Mouse (Mus musculus) midbrain, postnatal 0 days (tissue): ENCODE measurements at regions not wholly inside any gene's neighbourhood (a gene's known extent, or its start where the extent isn't known, plus 50 kb on each side); places are given as distances from the start of the nearest gene placed in this dataset.

Experiments
- ATAC-seq: fragments of 200-750 bp; cut with Nextera tagmentation; 2 replicates; pipeline ENCODE4 v1.8.0; 2017; ENCODE audit warnings: moderate number of reproducible peaks, mild to moderate bottlenecking, moderate TSS enrichment, moderate library complexity; ENCODE audit not compliant: low FRiP score
- DNase-seq: peaks from one replicate; pipeline ENCODE4 v3.0.0-alpha.2; 2015; ENCODE audit warnings: low spot score
- H3K27ac ChIP-seq: fragments of 300-500 bp; sonication (generic); 2 replicates; pipeline ENCODE4 v1.5.1; 2014; ENCODE audit warnings: low read depth, mild to moderate bottlenecking, low read length, mixed read lengths
- H3K27me3 ChIP-seq: fragments of 300-500 bp; sonication (generic); 2 replicates; pipeline ENCODE4 v1.6.1; 2014; ENCODE audit warnings: low read length, control low read depth, mixed read lengths; ENCODE audit not compliant: insufficient read depth
- H3K36me3 ChIP-seq: fragments of 300-500 bp; sonication (generic); 2 replicates; pipeline ENCODE4 v1.6.1; 2014; ENCODE audit warnings: low read length, control low read depth, mixed read lengths; ENCODE audit not compliant: insufficient read depth
- H3K4me1 ChIP-seq: fragments of 300-500 bp; sonication (generic); 2 replicates; pipeline ENCODE4 v1.6.1; 2014; ENCODE audit warnings: mild to moderate bottlenecking, control low read depth, antibody characterized with exemption, low read length, mixed read lengths; ENCODE audit not compliant: insufficient read depth
- H3K4me2 ChIP-seq: fragments of 300-500 bp; sonication (generic); 2 replicates; pipeline ENCODE4 v1.6.1; 2014; ENCODE audit warnings: low read depth, mild to moderate bottlenecking, low read length, mixed read lengths; ENCODE audit not compliant: poor library complexity, severe bottlenecking
- H3K4me3 ChIP-seq: fragments of 300-500 bp; sonication (generic); 2 replicates; pipeline ENCODE4 v1.5.1; 2014; ENCODE audit warnings: low read depth, mild to moderate bottlenecking, low read length, moderate library complexity
- H3K9ac ChIP-seq: fragments of 300-500 bp; sonication (generic); replicated peaks from 2 replicates; pipeline ENCODE4 v1.6.1; 2014; ENCODE audit warnings: mild to moderate bottlenecking, low read length, moderate library complexity, mixed read lengths; ENCODE audit not compliant: poor library complexity, severe bottlenecking
- H3K9me3 ChIP-seq: fragments of 300-500 bp; sonication (generic); 2 replicates; pipeline ENCODE4 v1.6.1; 2016; ENCODE audit warnings: low read length, control low read depth
- CTCF ChIP-seq: IDR thresholded peaks from 2 replicates; pipeline ENCODE4 v1.5.1; 2016; ENCODE audit warnings: antibody characterized with exemption, mild to moderate bottlenecking
- WGBS: fragments of 180-500 bp; shearing (Covaris S2); extraction: QIAGEN DNeasy Blood & Tissue Kit; methylation state at CpG from one replicate; pipeline ENCODE4 v1.1.7; 2014; 5-methylcytosine and 5-hydroxymethylcytosine counted together

DNA sequence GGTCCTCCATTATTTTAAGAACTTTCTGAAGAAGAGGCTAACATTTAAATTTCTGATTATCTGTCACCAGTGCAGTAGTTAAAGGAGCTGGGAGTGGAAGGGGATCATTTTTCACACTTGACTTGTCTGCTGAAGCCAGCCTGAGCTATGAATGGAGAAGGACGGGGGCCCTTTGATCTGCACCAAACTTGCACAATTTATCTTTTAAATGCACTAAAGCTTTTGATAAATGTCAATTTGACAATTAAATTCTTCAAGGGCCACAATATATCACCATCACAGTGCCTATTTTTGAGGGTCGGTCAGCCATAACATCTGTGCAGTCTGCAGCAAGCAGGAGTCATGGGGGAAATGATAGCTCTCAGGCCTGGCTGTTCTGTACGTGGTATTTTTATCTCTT lies 99.2 kb upstream of the Efna5 start:
- 26% methylated on average over 3 of the region's 3 CpGs for WGBS
- Histone ChIP-seq H3K27ac (no peak overlapping the region), H3K4me2 (no peak overlapping the region), H3K4me3 (no peak overlapping the region), H3K4me1 (0 out of 2 replicates have a peak, but pooled peaks cover 2% of the 10 kb centered on the region), H3K36me3 (no peaks in the 10 kb centered on the region), H3K9ac (no peak overlapping the region), H3K27me3 (no peaks in the 10 kb centered on the region), H3K9me3 (no peaks in the 10 kb centered on the region)
- no peak for TF ChIP-seq CTCF
- DNase-seq (no peak), ATAC-seq (no peak)

DNA sequence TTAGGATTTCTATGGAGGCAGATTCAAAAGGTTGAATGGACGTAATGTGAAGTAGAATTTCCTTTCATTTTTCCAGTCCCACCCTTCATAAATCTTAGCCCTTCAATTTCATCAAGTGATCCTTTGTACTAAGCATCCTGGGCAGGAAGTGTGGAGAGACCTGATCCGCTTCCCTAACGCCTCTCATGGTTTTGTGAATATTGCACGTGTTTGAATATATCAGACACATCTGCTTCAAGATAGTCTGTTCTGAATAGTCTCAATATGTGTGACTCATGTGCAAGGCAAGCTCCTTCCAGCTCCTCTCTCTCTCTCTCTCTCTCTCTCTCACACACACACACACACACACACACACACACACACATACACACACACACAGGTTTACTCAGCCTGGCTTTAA lies 96.4 kb upstream of the Efna5 start:
- Histone ChIP-seq H3K36me3 (no peaks in the 10 kb centered on the region), H3K27me3 (no peaks in the 10 kb centered on the region), H3K4me2 (no peak overlapping the region), H3K4me1 (0 out of 2 replicates have a peak, but pooled peaks cover 2% of the 10 kb centered on the region), H3K27ac (no peak overlapping the region), H3K9ac (no peak overlapping the region), H3K4me3 (no peak overlapping the region), H3K9me3 (no peaks in the 10 kb centered on the region)
- TF ChIP-seq CTCF = no peak
- WGBS = 62% methylated on average over 4 of the region's 4 CpGs
- DNase-seq (no peak), ATAC-seq (no peak)

DNA sequence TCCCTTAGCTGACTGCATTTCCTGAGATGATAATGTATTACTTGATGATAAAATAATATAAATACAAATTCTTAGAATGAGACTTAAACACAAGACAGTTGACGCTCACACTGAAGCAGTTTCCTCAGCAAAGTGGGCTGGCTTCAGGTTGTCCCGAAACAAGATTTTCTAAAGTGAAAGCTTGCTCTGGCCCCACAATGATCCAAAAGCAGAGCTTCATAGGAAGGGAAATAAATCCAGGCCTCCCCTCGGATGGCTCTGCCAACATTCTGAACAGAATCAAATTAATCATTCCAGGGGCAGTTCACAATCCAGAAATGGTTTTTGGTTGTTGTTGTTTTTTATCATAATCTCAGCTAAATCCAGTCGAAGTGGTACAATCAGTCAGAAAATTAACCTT lies 96.0 kb upstream of the Efna5 start:
- no peak for TF ChIP-seq CTCF
- H3K9ac ChIP-seq = no peak overlapping the region

DNA sequence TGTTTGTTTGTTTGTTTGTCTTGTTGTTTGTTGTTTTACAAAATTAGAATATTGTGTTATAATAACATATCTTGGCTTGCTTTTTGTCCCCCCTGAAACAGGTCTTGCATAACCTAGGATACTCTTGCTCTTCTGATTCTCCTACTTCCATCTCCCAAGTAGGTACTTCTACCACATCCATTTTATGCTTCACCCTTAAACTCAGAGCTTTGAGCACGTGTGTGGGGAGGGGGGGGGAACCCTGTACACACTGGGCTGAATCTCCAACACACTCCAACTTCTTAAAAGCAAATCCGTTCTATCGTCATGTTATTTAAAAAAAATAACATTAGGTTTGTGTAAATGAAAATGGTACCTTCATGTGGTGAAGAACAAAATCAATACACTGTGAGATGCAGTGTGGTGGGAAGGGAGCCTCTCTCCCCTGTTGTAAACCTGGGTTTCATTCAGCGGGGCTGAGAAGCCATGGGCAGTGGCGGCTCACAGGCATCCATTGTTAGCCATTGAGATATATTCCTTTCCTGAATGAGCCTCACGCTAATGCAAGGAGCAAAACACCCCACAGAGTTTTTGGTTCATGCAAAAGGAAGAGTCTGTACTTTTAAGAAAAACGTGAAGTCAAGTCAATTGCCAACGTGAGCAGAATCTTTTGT lies 93.6 kb upstream of the Efna5 start:
- 35% methylated on average over 8 of the region's 8 CpGs for WGBS
- 0 out of 2 replicates have a peak, but pooled peaks cover 2% of the 10 kb centered on the region for H3K4me1 ChIP-seq
- H3K4me3 ChIP-seq = no peak overlapping the region
- DNase-seq (no peak), ATAC-seq (no peak)
- no peaks in the 10 kb centered on the region for H3K36me3 ChIP-seq
- no peak overlapping the region for H3K27ac ChIP-seq
- H3K27me3 ChIP-seq = no peaks in the 10 kb centered on the region
- H3K9ac ChIP-seq = no peak overlapping the region
- no peak overlapping the region for H3K4me2 ChIP-seq
- H3K9me3 ChIP-seq = no peaks in the 10 kb centered on the region
- TF ChIP-seq CTCF = no peak

More for the DNA sequence above, 96.0 kb upstream of the Efna5 start:
- no peak overlapping the region for H3K4me3 ChIP-seq
- H3K27ac ChIP-seq = no peak overlapping the region
- WGBS = 74% methylated on average over 4 of the region's 4 CpGs
- no peak for DNase-seq
- H3K27me3 ChIP-seq = no peaks in the 10 kb centered on the region
- H3K36me3 ChIP-seq = no peaks in the 10 kb centered on the region
- no peak overlapping the region for H3K4me2 ChIP-seq
- 0 out of 2 replicates have a peak, but pooled peaks cover 2% of the 10 kb centered on the region for H3K4me1 ChIP-seq
- no peak for ATAC-seq
- no peaks in the 10 kb centered on the region for H3K9me3 ChIP-seq

DNA sequence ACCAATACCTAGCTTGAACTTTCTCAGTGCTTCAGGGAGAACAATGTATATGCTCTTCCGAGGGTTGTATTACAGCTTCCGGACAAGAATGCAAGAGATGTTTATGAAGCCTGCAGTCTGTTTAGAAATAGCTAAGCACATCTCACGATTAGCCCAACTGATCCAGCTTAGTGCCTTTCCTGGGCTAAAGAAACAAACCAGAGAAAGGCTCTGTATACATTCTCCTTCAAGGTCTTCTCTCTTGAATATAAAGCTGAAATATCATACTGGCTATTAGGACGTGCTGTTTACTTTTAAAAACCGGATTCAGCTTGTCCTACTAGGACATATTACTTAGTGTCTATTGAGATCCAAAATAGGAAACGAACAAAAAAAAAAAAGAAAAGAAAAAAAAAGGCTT lies 87.9 kb upstream of the Efna5 start:
- H3K27me3 ChIP-seq = no peaks in the 10 kb centered on the region
- no peak for TF ChIP-seq CTCF
- no peak overlapping the region for H3K4me2 ChIP-seq
- no peaks in the 10 kb centered on the region for H3K4me1 ChIP-seq
- DNase-seq (no peak), ATAC-seq (no peak)
- no peak overlapping the region for H3K27ac ChIP-seq
- no peak overlapping the region for H3K4me3 ChIP-seq
- no peaks in the 10 kb centered on the region for H3K36me3 ChIP-seq
- H3K9me3 ChIP-seq = 0 out of 2 replicates have a peak, but pooled peaks cover 5% of the 10 kb centered on the region
- 72% methylated on average over 6 of the region's 6 CpGs for WGBS
- no peak overlapping the region for H3K9ac ChIP-seq

DNA sequence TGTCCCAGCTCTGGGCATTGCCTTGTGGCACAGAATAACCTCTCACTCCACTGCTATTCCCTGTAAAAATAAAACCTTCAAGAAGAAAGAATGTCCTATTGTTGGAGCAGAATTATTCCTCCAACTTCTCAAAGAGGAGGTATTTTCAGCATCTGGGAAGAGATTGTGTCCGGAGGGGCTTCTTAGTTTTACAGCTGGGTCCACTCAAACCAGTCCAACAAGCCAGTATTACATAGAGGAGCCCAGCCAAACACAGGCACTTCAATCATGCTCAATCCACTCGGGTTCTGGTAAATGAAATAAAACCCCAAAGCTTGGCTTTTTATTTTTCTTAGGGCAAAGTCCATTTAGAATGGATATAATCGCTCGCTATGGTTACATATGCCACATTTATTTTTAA lies 82.7 kb upstream of the Efna5 start:
- Histone ChIP-seq H3K36me3 (no peaks in the 10 kb centered on the region), H3K27ac (no peak overlapping the region), H3K4me2 (no peak overlapping the region), H3K4me3 (no peak overlapping the region), H3K27me3 (no peaks in the 10 kb centered on the region), H3K4me1 (0 out of 2 replicates have a peak, but pooled peaks cover 3% of the 10 kb centered on the region), H3K9ac (no peak overlapping the region), H3K9me3 (0 out of 2 replicates have a peak, but pooled peaks cover 5% of the 10 kb centered on the region)
- WGBS = 60% methylated on average over 4 of the region's 4 CpGs
- no peak for TF ChIP-seq CTCF
- DNase-seq (no peak), ATAC-seq (no peak)
